Mouse (Mus musculus) kidney, adult 2 months (tissue): Measurements from ENCODE around the gene Med18. TPM values are rescaled to one million over a fixed set of nuclear protein-coding genes. Genes with fewer than 3 reads are reported as not detected.

Source experiments
- DNase-seq: peaks from one replicate; pipeline ENCODE4 v3.0.0; 2021
- H3K27ac ChIP-seq: fragments of 200-500 bp; 2 replicates; pipeline ENCODE4 v1.5.1; 2012; ENCODE audit warnings: low read depth, low read length, control low read depth, inconsistent platforms; ENCODE audit not compliant: insufficient read depth
- H3K27me3 ChIP-seq: fragments of 200-500 bp; replicated peaks from 2 replicates; pipeline ENCODE4 v1.6.1; 2012; ENCODE audit warnings: mild to moderate bottlenecking, moderate library complexity, low read length, inconsistent platforms; ENCODE audit not compliant: control insufficient read depth, insufficient read depth
- H3K36me3 ChIP-seq: fragments of 200-500 bp; 2 replicates; pipeline ENCODE4 v1.6.1; 2012; ENCODE audit warnings: mild to moderate bottlenecking, moderate library complexity, low read length, inconsistent platforms; ENCODE audit not compliant: control insufficient read depth, insufficient read depth
- H3K4me1 ChIP-seq: fragments of 200-500 bp; 2 replicates; pipeline ENCODE4 v1.6.1; 2011; ENCODE audit warnings: low read length; ENCODE audit not compliant: control insufficient read depth, insufficient read depth
- H3K4me3 ChIP-seq: fragments of 200-500 bp; 2 replicates; pipeline ENCODE4 v1.5.1; 2011; ENCODE audit warnings: mild to moderate bottlenecking, low read depth, low read length, control low read depth; ENCODE audit not compliant: insufficient read depth
- CTCF ChIP-seq: fragments of 200-500 bp; conservative IDR thresholded peaks from 2 replicates; pipeline ENCODE4 v1.5.1; 2011; ENCODE audit warnings: low read depth, mild to moderate bottlenecking, control low read depth, low read length, moderate library complexity, mixed read lengths; ENCODE audit not compliant: insufficient read depth, insufficient read length
- POLR2A ChIP-seq: fragments of 200-500 bp; IDR thresholded peaks from one replicate; pipeline ENCODE4 v1.6.1; 2011; ENCODE audit warnings: low read depth, low read length, control low read depth
- WGBS: fragments of 180-500 bp; shearing (Covaris S2); methylation state at CpG from one replicate; pipeline ENCODE4 v1.1.7; 2018; 5-methylcytosine and 5-hydroxymethylcytosine counted together
- polyA plus RNA-seq: library from polyadenylated mRNA; depleted of rRNA; stranded (reverse); fragments of >200 nt; gene quantifications from 2 replicates; pipeline ENCODE4 v1.2.3, GENCODE M21; 2012

Gene Med18
- polyA plus RNA-seq, 1 experiment: 2.9 TPM

GRCm38 (mm10) chr4:132475895-132476878 is 12.5 kb upstream of the Med18 start:
- peak; percentile 88 for DNase-seq
- Histone ChIP-seq H3K27ac (peak overlapping the region; percentile 82), H3K27me3 (no peaks in the 10 kb centered on the region), H3K4me3 (no peak overlapping the region), H3K36me3 (no peaks in the 10 kb centered on the region), H3K4me1 (peaks cover 24% of the 10 kb centered on the region)
- TF ChIP-seq CTCF: no peak
- WGBS: 58% methylated on average over 13 of the region's 13 CpGs

- TF ChIP-seq CTCF: 0 out of 2 replicates have a peak, but pooled peaks have one; percentile 27
- TF ChIP-seq POLR2A: no peak
- no peak overlapping the region for H3K4me3 ChIP-seq
- H3K4me1 ChIP-seq: peaks cover 31% of the 10 kb centered on the region
- DNase-seq: peak; percentile 97
- H3K27me3 ChIP-seq: no peaks in the 10 kb centered on the region
- peak overlapping the region; percentile 72; the same call in 1 of the 2 replicates for H3K27ac ChIP-seq
- WGBS: 29% methylated on average over 4 of the region's 4 CpGs
- no peaks in the 10 kb centered on the region for H3K36me3 ChIP-seq
Measured at GRCm38 (mm10) chr4:132474631-132475030, 10.9 kb upstream of the Med18 start.

GRCm38 (mm10) chr4:132473411-132473810 is 9.7 kb upstream of the Med18 start:
- H3K27me3 ChIP-seq: no peaks in the 10 kb centered on the region
- WGBS: 92% methylated on average over 9 of the region's 9 CpGs
- DNase-seq: no peak
- H3K36me3 ChIP-seq: no peaks in the 10 kb centered on the region
- no peak for TF ChIP-seq POLR2A
- no peak for TF ChIP-seq CTCF
- no peak overlapping the region for H3K27ac ChIP-seq
- H3K4me3 ChIP-seq: no peak overlapping the region
- peaks cover 34% of the 10 kb centered on the region for H3K4me1 ChIP-seq

GRCm38 (mm10) chr4:132469873-132470272 is 6.2 kb upstream of the Med18 start:
- Histone ChIP-seq H3K27me3 (no peaks in the 10 kb centered on the region), H3K36me3 (no peaks in the 10 kb centered on the region), H3K4me1 (peaks cover 21% of the 10 kb centered on the region), H3K4me3 (no peak overlapping the region), H3K27ac (peak overlapping the region; percentile 25)
- TF ChIP-seq POLR2A: no peak
- no peak for TF ChIP-seq CTCF
- DNase-seq: peak; percentile 90
- WGBS: 5% methylated on average over 3 of the region's 3 CpGs

GRCm38 (mm10) chr4:132464255-132464613 is 513 bp upstream of the Med18 start:
- H3K4me1 ChIP-seq: peaks cover 10% of the 10 kb centered on the region; the same call in 1 of the 2 replicates
- TF ChIP-seq CTCF (no peak; the same call in 1 of the 2 replicates), POLR2A (no peak)
- no peak for DNase-seq
- H3K27me3 ChIP-seq: no peaks in the 10 kb centered on the region
- peak overlapping the region; percentile 56; the same call in 1 of the 2 replicates for H3K27ac ChIP-seq
- WGBS: 0% methylated on average over 5 of the region's 5 CpGs
- no peak overlapping the region; the same call in 1 of the 2 replicates for H3K4me3 ChIP-seq
- no peaks in the 10 kb centered on the region; the same call in 1 of the 2 replicates for H3K36me3 ChIP-seq

- H3K27ac ChIP-seq: no peak overlapping the region
- DNase-seq: no peak
Measured at GRCm38 (mm10) chr4:132462836-132463235, 885 bp downstream of the Med18 start.

GRCm38 (mm10) chr4:132460225-132460624 is 3.5 kb downstream of the Med18 start:
- no peaks in the 10 kb centered on the region for H3K27me3 ChIP-seq
- TF ChIP-seq CTCF: no peak
- TF ChIP-seq POLR2A: no peak
- no peak overlapping the region for H3K4me3 ChIP-seq
- no peak overlapping the region for H3K27ac ChIP-seq
- WGBS: 88% methylated on average over 8 of the region's 8 CpGs
- H3K36me3 ChIP-seq: no peaks in the 10 kb centered on the region; the same call in 1 of the 2 replicates
- DNase-seq: no peak
- H3K4me1 ChIP-seq: peaks cover 7% of the 10 kb centered on the region; the same call in 1 of the 2 replicates

More at GRCm38 (mm10) chr4:132462836-132463235, 885 bp downstream of the Med18 start:
- Histone ChIP-seq H3K4me1 (peaks cover 10% of the 10 kb centered on the region; the same call in 1 of the 2 replicates), H3K36me3 (no peaks in the 10 kb centered on the region; the same call in 1 of the 2 replicates), H3K4me3 (peak overlapping the region; percentile 78), H3K27me3 (no peaks in the 10 kb centered on the region)
- WGBS: 3% methylated on average over 11 of the region's 11 CpGs
- TF ChIP-seq POLR2A (no peak), CTCF (no peak)
